Mouse (Mus musculus) WW6 (cell line): Measurements from ENCODE around the gene Fbxl20.

ENCODE experiments used
- DNase-seq: peaks from one replicate; pipeline ENCODE4 v3.0.0-alpha.2; 2013; ENCODE audit warnings: low read depth, low spot score

Gene Fbxl20

DNA sequence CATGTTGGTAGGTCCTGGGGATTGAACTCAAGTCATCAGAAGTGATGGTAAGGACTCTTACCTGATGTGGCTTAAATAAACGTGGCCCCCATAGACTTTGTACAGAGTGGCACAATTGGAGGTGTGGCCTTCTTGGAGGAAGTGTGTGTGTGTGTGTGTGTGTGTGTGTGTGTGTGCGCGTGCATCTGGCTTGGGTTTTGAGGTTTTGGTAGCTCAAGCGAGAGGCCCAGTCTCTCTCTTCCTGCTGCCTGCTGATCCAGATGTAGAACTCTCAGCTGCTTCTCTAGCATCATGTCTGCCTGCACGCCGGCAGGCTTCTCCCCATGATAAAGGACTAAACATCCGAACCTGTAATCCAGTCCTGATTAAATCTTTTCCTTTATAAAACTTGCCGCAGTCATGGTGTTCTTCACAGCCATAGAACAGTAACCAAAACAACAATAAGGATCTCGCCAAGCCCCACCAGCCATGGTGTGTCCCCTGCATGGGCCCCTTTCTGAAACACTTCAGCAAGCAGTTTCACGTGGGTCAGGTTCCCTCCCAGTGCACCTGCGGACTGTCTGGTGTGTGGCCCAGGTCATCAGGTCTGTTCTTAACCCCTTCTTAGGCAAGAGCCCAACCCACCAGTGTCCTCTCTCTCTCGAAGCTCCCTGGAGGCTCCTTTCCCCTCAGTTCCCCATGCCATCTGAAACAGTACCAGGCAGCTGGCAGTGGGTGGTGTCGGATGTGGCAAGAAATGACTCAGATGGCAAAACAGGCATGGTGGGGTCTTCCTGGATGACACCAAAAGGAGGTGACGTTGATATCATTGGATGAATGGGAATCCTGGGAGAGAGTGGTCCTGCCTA lies 100.3 kb downstream of the Fbxl20 start:
- DNase-seq = no peak

DNA sequence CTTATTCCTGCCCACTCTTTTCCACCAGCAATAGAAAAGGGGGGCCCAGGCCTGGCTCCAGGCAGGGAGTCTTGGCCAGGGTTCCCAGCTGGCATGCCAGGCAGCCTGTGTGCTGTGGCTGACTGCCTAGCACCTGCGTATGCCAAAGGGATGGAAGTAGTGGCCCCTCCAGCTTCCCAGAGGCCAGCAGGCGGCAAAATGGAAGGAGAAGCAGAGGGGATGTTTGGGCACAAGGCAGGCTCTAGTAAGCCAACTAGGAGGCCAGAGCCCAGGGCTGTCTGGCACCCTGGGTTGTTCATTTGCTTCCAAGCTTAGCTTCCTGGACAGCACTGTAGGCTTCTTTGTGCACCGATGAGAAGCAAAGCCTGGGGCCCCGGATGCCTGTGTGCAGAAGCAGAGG lies 102.5 kb downstream of the Fbxl20 start:
- no peak for DNase-seq

DNA sequence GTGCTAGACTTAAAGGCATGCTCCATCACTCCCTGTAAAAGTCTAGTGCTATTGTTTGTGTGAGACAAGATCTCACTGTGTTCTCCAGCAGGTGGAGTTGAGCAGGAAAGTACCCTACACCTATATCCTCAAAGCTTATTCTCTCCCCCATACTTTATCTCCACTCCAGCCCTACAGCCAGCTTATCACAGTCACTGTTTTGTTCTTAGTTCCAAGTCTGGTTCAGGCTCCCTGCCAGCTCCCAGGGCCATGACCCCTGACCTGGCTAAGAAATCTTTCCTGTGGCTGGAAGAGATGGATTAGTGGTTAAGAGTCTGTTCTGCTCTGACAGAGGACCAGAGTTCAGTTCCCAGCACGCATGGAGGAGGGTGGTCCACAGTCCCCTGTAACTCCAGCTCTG lies 103.7 kb downstream of the Fbxl20 start:
- DNase-seq = no peak

DNA sequence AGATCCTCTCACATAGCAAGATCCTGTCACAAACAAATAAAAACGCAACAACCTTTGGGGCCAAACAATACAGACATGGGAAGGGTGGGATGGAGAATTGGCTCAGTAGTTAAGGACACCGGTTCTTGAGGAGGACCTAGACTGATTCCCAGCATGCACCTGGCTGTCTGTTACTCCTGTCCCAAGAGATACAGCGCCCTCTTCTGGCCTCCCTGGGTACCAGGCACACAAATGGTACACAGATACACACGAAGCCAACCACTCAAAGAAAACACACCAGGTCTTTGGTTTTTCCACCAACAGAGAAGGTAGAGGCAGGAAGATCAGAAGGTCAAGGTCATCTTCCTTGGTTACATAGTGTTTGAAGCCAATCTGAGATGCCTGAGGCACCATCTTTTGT lies 104.6 kb downstream of the Fbxl20 start:
- DNase-seq = no peak

DNA sequence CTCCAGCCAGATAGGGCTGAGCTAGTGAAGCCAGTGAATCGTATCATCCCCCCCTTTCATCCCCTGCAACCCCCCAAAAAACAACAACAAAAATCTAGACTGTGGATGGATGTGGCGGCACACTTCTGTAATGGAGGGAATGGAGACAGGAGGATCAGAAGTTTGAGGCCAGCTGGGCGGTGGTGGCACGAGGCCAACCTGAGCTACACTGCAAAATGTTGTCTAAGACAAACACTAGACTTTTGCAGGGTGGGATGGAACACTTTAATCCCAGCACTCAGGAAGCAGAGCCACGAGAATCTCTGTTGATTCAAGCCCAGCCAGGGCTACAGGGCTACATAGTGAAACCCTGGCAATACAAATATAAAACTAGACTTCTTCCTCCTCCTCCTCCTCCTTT lies 106.1 kb downstream of the Fbxl20 start:
- DNase-seq = no peak

DNA sequence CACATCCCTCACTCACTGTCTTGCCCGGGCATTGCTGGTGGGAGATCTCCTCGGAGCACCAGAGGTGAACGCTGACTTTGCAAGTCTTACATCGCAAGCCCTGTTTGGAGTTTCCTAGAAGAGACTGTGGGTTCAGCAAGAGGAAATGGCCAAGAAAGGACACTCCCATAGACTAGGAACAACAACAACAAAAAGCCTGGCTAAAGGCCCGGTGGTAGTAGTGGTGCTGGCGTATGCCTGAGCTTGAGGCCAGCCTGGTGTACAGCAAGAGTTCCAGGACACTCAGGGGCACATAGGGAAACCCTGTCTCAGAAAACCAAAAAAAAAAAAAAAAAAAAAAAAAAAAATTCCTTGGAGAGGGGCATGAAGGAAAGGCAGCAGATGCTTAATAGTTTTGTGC lies 107.5 kb downstream of the Fbxl20 start:
- DNase-seq = no peak

DNA sequence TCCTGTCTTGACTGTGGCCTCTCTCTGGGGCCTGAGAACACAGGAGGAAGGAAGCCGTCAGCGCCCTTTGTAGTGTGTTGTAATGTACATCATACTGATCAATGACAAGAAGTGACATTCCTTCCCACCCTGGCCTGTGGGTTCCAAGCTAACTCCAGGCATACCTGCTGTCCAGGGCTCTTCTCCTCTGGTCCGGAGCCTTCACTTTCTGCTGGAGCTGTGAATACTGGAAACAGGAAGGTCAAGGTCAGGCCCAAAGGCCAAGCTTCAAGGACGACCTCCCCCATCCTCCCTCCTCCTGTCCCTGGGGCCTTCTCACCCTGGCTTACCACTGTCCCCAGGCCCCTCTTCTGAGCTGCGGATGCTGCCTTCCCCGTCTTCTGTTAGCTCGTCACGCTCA lies 109.2 kb downstream of the Fbxl20 start:
- DNase-seq = no peak

DNA sequence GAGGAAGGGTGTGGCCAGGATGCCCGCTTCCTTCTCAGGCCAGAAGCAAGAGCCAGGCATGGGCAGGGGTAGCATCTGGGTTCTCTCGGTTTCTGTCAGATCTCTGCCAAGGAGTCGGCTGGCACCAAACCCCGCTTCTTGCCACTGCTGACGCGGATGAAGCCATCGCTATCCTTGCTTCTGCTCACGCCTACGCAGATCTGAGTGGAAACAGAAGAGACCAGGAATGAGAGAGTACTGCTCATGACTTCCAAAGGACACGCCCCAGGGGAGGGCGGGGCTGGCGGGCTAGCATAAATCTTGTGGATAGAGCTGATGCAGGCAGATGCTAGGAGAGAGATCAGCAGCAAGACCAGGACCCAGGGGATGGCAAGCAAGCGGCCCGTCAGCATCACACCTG lies 112.3 kb downstream of the Fbxl20 start:
- no peak for DNase-seq

DNA sequence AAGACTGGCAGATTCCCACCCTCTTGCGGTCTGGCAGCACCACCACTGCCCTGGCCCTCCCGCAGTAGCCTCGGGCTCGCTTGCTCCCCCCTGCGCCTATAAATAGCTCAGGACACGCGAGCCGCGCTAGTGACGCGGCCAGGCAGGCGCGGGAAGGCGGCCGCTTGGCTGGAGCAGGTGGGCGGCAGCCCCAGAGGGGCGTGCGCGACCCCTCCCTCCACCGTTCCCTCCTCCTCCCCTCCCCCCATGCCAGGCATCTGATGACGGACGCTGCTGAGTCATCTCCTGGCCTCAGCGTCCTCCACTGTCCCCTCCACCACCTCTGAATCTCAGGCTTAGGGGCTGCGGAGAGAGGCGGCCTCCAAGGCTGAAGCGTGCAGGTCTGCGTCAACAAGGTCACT lies 114.2 kb downstream of the Fbxl20 start:
- DNase-seq = no peak

DNA sequence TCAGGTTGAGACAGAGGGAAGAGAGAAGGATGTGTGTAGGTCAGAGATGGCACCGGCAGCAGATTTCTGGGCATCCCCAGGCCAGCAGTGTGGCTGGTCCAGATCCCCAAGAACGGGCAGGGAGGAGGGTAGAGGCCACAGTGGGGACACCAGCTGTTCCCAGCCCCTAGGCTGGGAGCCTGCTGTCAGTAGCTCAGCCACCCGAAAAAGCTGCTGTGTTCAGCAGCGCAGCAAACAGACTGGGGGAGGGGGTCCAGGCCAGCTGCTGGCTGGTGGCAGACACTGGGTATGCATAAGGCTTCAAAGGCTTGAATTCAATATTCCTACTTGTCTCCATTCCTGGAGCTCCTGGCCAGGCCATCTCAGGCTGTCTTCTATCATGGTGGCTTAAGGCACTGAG lies 115.4 kb downstream of the Fbxl20 start:
- DNase-seq = no peak

DNA sequence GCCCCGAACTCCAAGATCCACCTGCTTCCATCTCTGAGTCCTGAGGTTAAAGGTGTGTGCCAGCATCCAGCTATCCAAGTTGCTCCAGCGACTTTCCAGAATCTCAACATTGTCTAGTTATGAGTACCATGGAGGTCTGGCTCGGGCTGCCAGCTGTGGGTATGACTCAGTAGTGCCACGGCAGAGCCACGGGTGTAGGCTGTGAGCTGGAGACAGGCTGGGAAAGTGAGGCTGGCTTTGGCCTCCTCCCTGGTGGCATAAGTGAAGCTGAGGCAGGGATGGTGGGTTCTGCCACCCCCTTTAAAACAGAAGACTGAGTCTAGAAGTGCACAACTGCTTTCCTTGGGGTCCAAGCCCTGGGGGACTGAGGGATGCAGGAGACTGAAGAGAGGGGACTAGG lies 116.1 kb downstream of the Fbxl20 start:
- no peak for DNase-seq
